Mouse (Mus musculus) midbrain, postnatal 0 days (tissue): ENCODE measurements around the gene Sdk2. TPM values are rescaled to one million over a fixed set of nuclear protein-coding genes. Genes with fewer than 3 reads are reported as not detected.

Experiments
- ATAC-seq: fragments of 200-750 bp; cut with Nextera tagmentation; 2 replicates; pipeline ENCODE4 v1.8.0; 2017; ENCODE audit warnings: moderate number of reproducible peaks, mild to moderate bottlenecking, moderate TSS enrichment, moderate library complexity; ENCODE audit not compliant: low FRiP score
- DNase-seq: peaks from one replicate; pipeline ENCODE4 v3.0.0-alpha.2; 2015; ENCODE audit warnings: low spot score
- H3K27ac ChIP-seq: fragments of 300-500 bp; sonication (generic); 2 replicates; pipeline ENCODE4 v1.5.1; 2014; ENCODE audit warnings: low read depth, mild to moderate bottlenecking, low read length, mixed read lengths
- H3K27me3 ChIP-seq: fragments of 300-500 bp; sonication (generic); 2 replicates; pipeline ENCODE4 v1.6.1; 2014; ENCODE audit warnings: low read length, control low read depth, mixed read lengths; ENCODE audit not compliant: insufficient read depth
- H3K36me3 ChIP-seq: fragments of 300-500 bp; sonication (generic); 2 replicates; pipeline ENCODE4 v1.6.1; 2014; ENCODE audit warnings: low read length, control low read depth, mixed read lengths; ENCODE audit not compliant: insufficient read depth
- H3K4me1 ChIP-seq: fragments of 300-500 bp; sonication (generic); 2 replicates; pipeline ENCODE4 v1.6.1; 2014; ENCODE audit warnings: mild to moderate bottlenecking, control low read depth, antibody characterized with exemption, low read length, mixed read lengths; ENCODE audit not compliant: insufficient read depth
- H3K4me2 ChIP-seq: fragments of 300-500 bp; sonication (generic); 2 replicates; pipeline ENCODE4 v1.6.1; 2014; ENCODE audit warnings: low read depth, mild to moderate bottlenecking, low read length, mixed read lengths; ENCODE audit not compliant: poor library complexity, severe bottlenecking
- H3K4me3 ChIP-seq: fragments of 300-500 bp; sonication (generic); 2 replicates; pipeline ENCODE4 v1.5.1; 2014; ENCODE audit warnings: low read depth, mild to moderate bottlenecking, low read length, moderate library complexity
- H3K9ac ChIP-seq: fragments of 300-500 bp; sonication (generic); replicated peaks from 2 replicates; pipeline ENCODE4 v1.6.1; 2014; ENCODE audit warnings: mild to moderate bottlenecking, low read length, moderate library complexity, mixed read lengths; ENCODE audit not compliant: poor library complexity, severe bottlenecking
- H3K9me3 ChIP-seq: fragments of 300-500 bp; sonication (generic); 2 replicates; pipeline ENCODE4 v1.6.1; 2016; ENCODE audit warnings: low read length, control low read depth
- CTCF ChIP-seq: IDR thresholded peaks from 2 replicates; pipeline ENCODE4 v1.5.1; 2016; ENCODE audit warnings: antibody characterized with exemption, mild to moderate bottlenecking
- WGBS: fragments of 180-500 bp; shearing (Covaris S2); extraction: QIAGEN DNeasy Blood & Tissue Kit; methylation state at CpG from one replicate; pipeline ENCODE4 v1.1.7; 2014; 5-methylcytosine and 5-hydroxymethylcytosine counted together
- polyA plus RNA-seq: library from polyadenylated mRNA; unstranded; fragments of >200 nt; fragmentation: Nextera tagmentation; extraction: Ambion mirVana; gene quantifications from 2 replicates; pipeline ENCODE4 v1.2.1, GENCODE M21; 2015
- total RNA-seq: library from RNA; depleted of rRNA; stranded (reverse); fragments of >200 nt; gene quantifications from 2 replicates; pipeline ENCODE4 v1.2.3, GENCODE M21; 2014

Sdk2 gene
- total and polyA plus RNA-seq, 2 experiments from 2014 or later: 2.5 to 26.1 TPM

- H3K4me3 ChIP-seq: no peak overlapping the region
- H3K9me3 ChIP-seq: no peaks in the 10 kb centered on the region
- WGBS: 47% methylated on average over 5 of the region's 5 CpGs
- H3K27me3 ChIP-seq: no peaks in the 10 kb centered on the region; the same call in 1 of the 2 replicates
- H3K4me1 ChIP-seq: peaks cover 4% of the 10 kb centered on the region; the same call in 1 of the 2 replicates
- H3K36me3 ChIP-seq: no peaks in the 10 kb centered on the region
- TF ChIP-seq CTCF: no peak
- ATAC-seq (no peak), DNase-seq (peak; percentile 30)
- H3K9ac ChIP-seq: no peak overlapping the region
- H3K4me2 ChIP-seq: no peak overlapping the region
- no peak overlapping the region for H3K27ac ChIP-seq
Measured at GRCm38 (mm10) chr11:113985826-113986416, 80.9 kb downstream of the Sdk2 start.

- DNase-seq: peak; percentile 95
- no peak overlapping the region for H3K4me2 ChIP-seq
- no peaks in the 10 kb centered on the region for H3K9me3 ChIP-seq
- TF ChIP-seq CTCF: peak; percentile 26; the same call in 1 of the 2 replicates
- WGBS: 19% methylated on average over 7 of the region's 7 CpGs
- 0 out of 2 replicates have a peak, but pooled peaks cover 4% of the 10 kb centered on the region for H3K4me1 ChIP-seq
- H3K27ac ChIP-seq: no peak overlapping the region
- peak; percentile 69 for ATAC-seq
- no peaks in the 10 kb centered on the region; the same call in 1 of the 2 replicates for H3K27me3 ChIP-seq
- H3K36me3 ChIP-seq: no peaks in the 10 kb centered on the region
- H3K9ac ChIP-seq: no peak overlapping the region; the same call in 1 of the 2 replicates
- no peak overlapping the region for H3K4me3 ChIP-seq
Measured at GRCm38 (mm10) chr11:113981732-113982503, 84.9 kb downstream of the Sdk2 start.

- Histone ChIP-seq H3K4me2 (no peak overlapping the region), H3K9me3 (no peaks in the 10 kb centered on the region), H3K4me1 (0 out of 2 replicates have a peak, but pooled peaks cover 4% of the 10 kb centered on the region), H3K36me3 (no peaks in the 10 kb centered on the region), H3K9ac (no peak overlapping the region), H3K27me3 (no peaks in the 10 kb centered on the region; the same call in 1 of the 2 replicates), H3K4me3 (no peak overlapping the region), H3K27ac (no peak overlapping the region)
- no peak for TF ChIP-seq CTCF
- 70% methylated on average over 6 of the region's 6 CpGs for WGBS
- DNase-seq (peak; percentile 33), ATAC-seq (no peak)
Measured at GRCm38 (mm10) chr11:113981088-113981487, 85.8 kb downstream of the Sdk2 start.

GRCm38 (mm10) chr11:113978318-113978717 is 88.5 kb downstream of the Sdk2 start:
- DNase-seq (no peak), ATAC-seq (no peak)
- no peak overlapping the region for H3K4me2 ChIP-seq
- no peak for TF ChIP-seq CTCF
- no peaks in the 10 kb centered on the region for H3K9me3 ChIP-seq
- no peak overlapping the region for H3K27ac ChIP-seq
- H3K27me3 ChIP-seq: no peaks in the 10 kb centered on the region
- WGBS: 99% methylated on average over 12 of the region's 12 CpGs
- H3K4me3 ChIP-seq: no peak overlapping the region
- no peak overlapping the region for H3K9ac ChIP-seq
- H3K4me1 ChIP-seq: 0 out of 2 replicates have a peak, but pooled peaks cover 8% of the 10 kb centered on the region
- no peaks in the 10 kb centered on the region for H3K36me3 ChIP-seq

GRCm38 (mm10) chr11:113975667-113975970 is 91.2 kb downstream of the Sdk2 start:
- Histone ChIP-seq H3K4me1 (peaks cover 15% of the 10 kb centered on the region; the same call in 1 of the 2 replicates), H3K4me2 (no peak overlapping the region), H3K27ac (no peak overlapping the region), H3K9ac (no peak overlapping the region), H3K27me3 (no peaks in the 10 kb centered on the region), H3K36me3 (no peaks in the 10 kb centered on the region), H3K4me3 (no peak overlapping the region), H3K9me3 (no peaks in the 10 kb centered on the region)
- ATAC-seq (no peak), DNase-seq (no peak)
- WGBS: 62% methylated on average over 3 of the region's 3 CpGs
- TF ChIP-seq CTCF: no peak
